8 mouse cellular contexts compared by ENCODE assay signal in genomic region chr3:84269987-84270623, GRCm38 (mm10). TPM values are rescaled to one million over a fixed set of nuclear protein-coding genes. Genes with fewer than 3 reads are reported as not detected.
DNase-seq lines count a peak whose midpoint lies in the region; ATAC-seq lines count a peak whose summit lies in the region.

No protein-coding gene starts in this region.

- DNase-seq in heart, postnatal 4 days = no peak
- DNase-seq in forebrain, embryonic 14.5 days (ENCODE audit: low spot score) = no peak
- DNase-seq in kidney, postnatal 4 days = peak; percentile 58 to 71
- no peak for DNase-seq in adrenal gland, postnatal 25 days
- no peak for DNase-seq in adrenal gland, postnatal 4 days (ENCODE audit: low spot score in 2 of 2)
- no peak for DNase-seq in urinary bladder, postnatal 14 days (ENCODE audit: low spot score)

- 23% methylated on average over 13 of the region's 13 CpGs for WGBS in heart, embryonic 16.5 days
- 8% methylated on average over 13 of the region's 13 CpGs for WGBS in forebrain, embryonic 14.5 days
- WGBS in neural tube, embryonic 13.5 days = 5% methylated on average over 13 of the region's 13 CpGs

- ATAC-seq in heart, embryonic 16.5 days (replicated peaks; ENCODE audit: extremely low read depth, insufficient read depth, low FRiP score) = no peak
- ATAC-seq in forebrain, embryonic 14.5 days = peak; percentile 47; the same call in 1 of the 2 replicates
- peak; percentile 56 for ATAC-seq in neural tube, embryonic 13.5 days (ENCODE audit: low read depth)

- no peak overlapping the region for H3K27ac ChIP-seq in heart, embryonic 16.5 days (ENCODE audit: low read length)
- no peak overlapping the region for H3K27ac ChIP-seq in forebrain, embryonic 14.5 days (ENCODE audit: low read depth, low read length)
- peak overlapping the region; percentile 56 for H3K27ac ChIP-seq in neural tube, embryonic 13.5 days (replicated peaks)

- no peaks in the 10 kb centered on the region for H3K36me3 ChIP-seq in heart, embryonic 16.5 days (ENCODE audit: control insufficient read depth, insufficient read depth)
- no peaks in the 10 kb centered on the region for H3K36me3 ChIP-seq in forebrain, embryonic 14.5 days (ENCODE audit: control insufficient read depth, insufficient read depth, low read length)
- 0 out of 2 replicates have a peak, but pooled peaks cover 3% of the 10 kb centered on the region for H3K36me3 ChIP-seq in neural tube, embryonic 13.5 days

- H3K4me3 ChIP-seq in heart, embryonic 16.5 days (ENCODE audit: low read length) = peak overlapping the region; percentile 11; the same call in 1 of the 2 replicates
- H3K4me3 ChIP-seq in forebrain, embryonic 14.5 days (ENCODE audit: low read depth, low read length) = peak overlapping the region; percentile 8; the same call in 1 of the 2 replicates
- peak overlapping the region; percentile 25 for H3K4me3 ChIP-seq in neural tube, embryonic 13.5 days

- H3K4me1 ChIP-seq in heart, embryonic 16.5 days (ENCODE audit: control insufficient read depth, insufficient read depth, low read length) = peaks cover 13% of the 10 kb centered on the region
- H3K4me1 ChIP-seq in forebrain, embryonic 14.5 days (ENCODE audit: control insufficient read depth, insufficient read depth, low read length) = peaks cover 20% of the 10 kb centered on the region
- H3K4me1 ChIP-seq in neural tube, embryonic 13.5 days (replicated peaks) = peaks cover 68% of the 10 kb centered on the region

- H3K4me2 ChIP-seq in heart, embryonic 16.5 days (ENCODE audit: low read depth, low read length) = peak overlapping the region; percentile 46
- peak overlapping the region; percentile 38 for H3K4me2 ChIP-seq in forebrain, embryonic 14.5 days (ENCODE audit: low read length)
- H3K4me2 ChIP-seq in neural tube, embryonic 13.5 days = peak overlapping the region; percentile 49

- H3K9me3 ChIP-seq in heart, embryonic 16.5 days (replicated peaks; ENCODE audit: control insufficient read depth, low read length) = no peaks in the 10 kb centered on the region
- H3K9me3 ChIP-seq in forebrain, embryonic 14.5 days (replicated peaks; ENCODE audit: control insufficient read depth, low read length) = no peaks in the 10 kb centered on the region; the same call in 1 of the 2 replicates
- no peaks in the 10 kb centered on the region for H3K9me3 ChIP-seq in neural tube, embryonic 13.5 days

- H3K27me3 ChIP-seq in heart, embryonic 16.5 days (ENCODE audit: control insufficient read depth, insufficient read depth, low read length) = peaks cover 10% of the 10 kb centered on the region
- H3K27me3 ChIP-seq in forebrain, embryonic 14.5 days (replicated peaks; ENCODE audit: control insufficient read depth, insufficient read depth, low read length) = no peaks in the 10 kb centered on the region
- no peaks in the 10 kb centered on the region; the same call in 1 of the 2 replicates for H3K27me3 ChIP-seq in neural tube, embryonic 13.5 days

- no peak overlapping the region for H3K9ac ChIP-seq in heart, embryonic 16.5 days (ENCODE audit: low read length)
- peak overlapping the region; percentile 25; the same call in 1 of the 2 replicates for H3K9ac ChIP-seq in forebrain, embryonic 14.5 days (ENCODE audit: low read length)
- H3K9ac ChIP-seq in neural tube, embryonic 13.5 days = peak overlapping the region; percentile 17

RNA-seq across cellular contexts. Expression of gene Trim2, which starts 36.6 kb away (rescaled TPM):
- polyA plus RNA-seq in heart, embryonic 16.5 days (2015; fragmentation: Nextera tagmentation; extraction: Ambion mirVana) = 8.7 and 10.1 TPM in 2 replicates
- 10 to 100 TPM in 1 of 2 experiments, 1 to 10 TPM in 1; 8.9 to 10.1 TPM for total RNA-seq in heart, postnatal 4 days (2021)
- 117 and 162 TPM in 2 replicates for polyA plus RNA-seq in forebrain, embryonic 14.5 days (2014; fragmentation: Nextera tagmentation; extraction: Ambion mirVana)
- 126 and 142 TPM in 2 replicates for polyA plus RNA-seq in neural tube, embryonic 13.5 days (2015; fragmentation: Nextera tagmentation; extraction: Ambion mirVana)
- total RNA-seq in adrenal gland, postnatal 25 days (2021) = 71.7 and 83.1 TPM in 2 replicates
- total RNA-seq in adrenal gland, postnatal 4 days (2021) = 10 to 100 TPM; 59.5 to 71.3 TPM

Comparison
In these comparisons a context has a peak if more than half of its experiments do, and no peak if none do; other contexts are left out.
1. DNase-seq: peak in kidney, postnatal 4 days (2 of 2); none in heart, postnatal 4 days (single experiment), forebrain, embryonic 14.5 days (single experiment), adrenal gland, postnatal 25 days (single experiment), adrenal gland, postnatal 4 days (0 of 2) and urinary bladder, postnatal 14 days (single experiment).
2. Peak in every context shown above with its lines, with median percentiles within 50 percentile points of each other: H3K4me2 ChIP-seq and H3K4me3 ChIP-seq.